Mouse (Mus musculus) ES-Bruce4 (cell line): ENCODE measurements around the gene Fam193b. TPM values are rescaled to one million over a fixed set of nuclear protein-coding genes. Genes with fewer than 3 reads are reported as not detected.

ENCODE experiments used
- H3K27ac ChIP-seq: 2 replicates; pipeline ENCODE4 v1.5.1; 2012; ENCODE audit warnings: low read length, inconsistent platforms; ENCODE audit not compliant: insufficient read depth
- H3K27me3 ChIP-seq: 2 replicates; pipeline ENCODE4 v1.6.1; 2012; ENCODE audit warnings: mild to moderate bottlenecking, low read length, inconsistent platforms; ENCODE audit not compliant: control insufficient read depth, poor library complexity, insufficient read depth, severe bottlenecking
- H3K36me3 ChIP-seq: 2 replicates; pipeline ENCODE4 v1.6.1; 2012; ENCODE audit warnings: inconsistent platforms, mild to moderate bottlenecking, low read length, moderate library complexity; ENCODE audit not compliant: control insufficient read depth, poor library complexity, insufficient read depth, severe bottlenecking
- H3K4me1 ChIP-seq: one replicate; pipeline ENCODE4 v1.8.1; 2011; ENCODE audit warnings: low read length; ENCODE audit not compliant: control insufficient read depth, insufficient read depth
- H3K4me3 ChIP-seq: 2 replicates; pipeline ENCODE4 v1.5.1; 2011; ENCODE audit warnings: low read depth, mild to moderate bottlenecking, low read length
- H3K9ac ChIP-seq: 2 replicates; pipeline ENCODE4 v1.6.1; 2012; ENCODE audit warnings: low read depth, mild to moderate bottlenecking, inconsistent platforms; ENCODE audit not compliant: poor library complexity, severe bottlenecking
- H3K9me3 ChIP-seq: replicated peaks from 2 replicates; pipeline ENCODE4 v1.6.1; 2012; ENCODE audit warnings: mild to moderate bottlenecking, low read length, inconsistent platforms; ENCODE audit not compliant: control insufficient read depth, poor library complexity, insufficient read depth, severe bottlenecking
- CTCF ChIP-seq: IDR thresholded peaks from one replicate; pipeline ENCODE4 v1.8.1; 2011; ENCODE audit warnings: low read depth, low read length
- EP300 ChIP-seq: IDR thresholded peaks from 2 replicates; pipeline ENCODE4 v1.6.1; 2011; ENCODE audit warnings: low read depth, low read length; ENCODE audit not compliant: insufficient read depth
- POLR2A ChIP-seq: IDR thresholded peaks from one replicate; pipeline ENCODE4 v1.8.1; 2011; ENCODE audit warnings: low read length; ENCODE audit not compliant: insufficient read depth
- polyA plus RNA-seq: library from polyadenylated mRNA; stranded (reverse); fragments of >200 nt; gene quantifications from 2 replicates; pipeline ENCODE4 v1.2.4, GENCODE M21; 2011; ENCODE audit warnings: low read depth; ENCODE audit not compliant: missing spikeins, insufficient read depth, insufficient read length

The Fam193b gene
- polyA plus RNA-seq, 1 experiment = 41.8 TPM

DNA sequence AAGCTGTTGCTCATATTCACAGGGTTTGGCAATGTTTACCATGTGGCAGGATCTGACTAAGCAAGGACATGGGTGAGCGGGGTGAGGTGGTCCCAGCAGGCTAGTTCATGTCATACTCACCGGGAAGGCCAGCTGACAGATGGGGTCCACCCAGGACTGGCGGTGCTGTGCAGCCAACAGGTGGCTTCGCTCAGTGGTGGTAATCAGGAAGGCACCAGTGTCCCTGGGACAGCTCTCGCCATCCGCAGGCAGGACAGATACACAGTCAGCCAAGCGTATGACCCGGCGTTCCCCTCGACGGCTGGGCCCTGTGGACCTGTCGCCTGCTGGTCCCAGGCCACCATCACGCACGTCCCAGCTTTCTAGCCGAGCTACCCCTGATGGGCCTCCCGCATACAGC is 43.7 kb downstream of the Fam193b start:
- H3K27ac ChIP-seq = no peak overlapping the region
- peaks cover 15% of the 10 kb centered on the region for H3K36me3 ChIP-seq
- no peaks in the 10 kb centered on the region for H3K9me3 ChIP-seq
- TF ChIP-seq POLR2A (no peak), EP300 (no peak), CTCF (no peak)
- no peaks in the 10 kb centered on the region for H3K27me3 ChIP-seq
- no peak overlapping the region for H3K4me3 ChIP-seq
- H3K4me1 ChIP-seq = no peaks in the 10 kb centered on the region
- no peak overlapping the region for H3K9ac ChIP-seq

- no peaks in the 10 kb centered on the region for H3K27me3 ChIP-seq
- no peak overlapping the region for H3K9ac ChIP-seq
- H3K27ac ChIP-seq = no peak overlapping the region
- H3K4me3 ChIP-seq = no peak overlapping the region
- H3K36me3 ChIP-seq = peaks cover 9% of the 10 kb centered on the region
- H3K9me3 ChIP-seq = no peaks in the 10 kb centered on the region
- H3K4me1 ChIP-seq = no peaks in the 10 kb centered on the region
- TF ChIP-seq POLR2A (no peak), EP300 (no peak), CTCF (no peak)
These were observed 45.0 kb downstream of the Fam193b start for GRCm38 (mm10) chr13:55525733-55526553.

DNA sequence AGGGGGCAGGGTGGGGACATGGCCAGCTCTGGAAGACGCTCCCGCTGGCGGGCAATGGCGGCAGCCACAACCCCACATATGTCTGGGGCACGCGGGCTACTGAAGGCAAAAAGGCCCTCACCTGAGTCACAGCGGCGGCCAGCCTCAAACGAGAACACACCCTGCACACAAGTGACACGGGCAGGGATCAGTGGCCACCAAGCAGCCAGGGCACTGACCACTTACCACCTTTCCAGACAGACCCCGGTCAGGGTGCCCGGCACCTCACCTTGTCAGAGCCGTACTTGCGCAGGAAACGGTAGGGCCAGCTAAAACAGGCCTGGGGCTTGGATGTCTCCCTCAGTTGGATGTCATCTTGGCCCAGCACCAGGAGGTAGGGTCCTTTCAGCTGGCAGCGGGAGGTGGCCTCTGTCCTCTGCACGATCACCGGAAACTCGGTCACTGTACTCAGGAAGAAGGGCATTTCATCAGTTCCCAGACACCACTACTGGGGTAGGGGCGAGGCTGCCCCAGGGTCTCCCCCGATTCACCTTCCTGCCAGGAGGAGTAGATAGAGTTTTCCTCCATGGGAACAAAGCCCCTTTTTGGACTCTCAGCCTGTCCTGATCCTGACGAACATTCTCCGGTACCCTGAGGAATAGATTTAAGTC is 46.8 kb downstream of the Fam193b start:
- TF ChIP-seq POLR2A = no peak
- TF ChIP-seq EP300 = no peak
- no peak for TF ChIP-seq CTCF
- Histone ChIP-seq H3K9me3 (no peaks in the 10 kb centered on the region), H3K36me3 (no peaks in the 10 kb centered on the region), H3K27me3 (no peaks in the 10 kb centered on the region), H3K9ac (peak overlapping the region; percentile 14), H3K27ac (no peak overlapping the region), H3K4me3 (no peak overlapping the region; the same call in 1 of the 2 replicates), H3K4me1 (no peaks in the 10 kb centered on the region)

- Histone ChIP-seq H3K4me1 (no peaks in the 10 kb centered on the region), H3K27ac (no peak overlapping the region), H3K4me3 (peak overlapping the region; percentile 34), H3K9me3 (no peaks in the 10 kb centered on the region), H3K9ac (peak overlapping the region; percentile 14), H3K36me3 (no peaks in the 10 kb centered on the region), H3K27me3 (no peaks in the 10 kb centered on the region)
- TF ChIP-seq CTCF (no peak), EP300 (no peak), POLR2A (no peak)
These were observed 47.6 kb downstream of the Fam193b start for GRCm38 (mm10) chr13:55523278-55523677.

GRCm38 (mm10) chr13:55522730-55523129 is 48.2 kb downstream of the Fam193b start:
- TF ChIP-seq POLR2A (no peak), CTCF (no peak), EP300 (no peak)
- Histone ChIP-seq H3K27ac (no peak overlapping the region), H3K27me3 (no peaks in the 10 kb centered on the region), H3K9me3 (no peaks in the 10 kb centered on the region), H3K4me1 (no peaks in the 10 kb centered on the region), H3K36me3 (no peaks in the 10 kb centered on the region), H3K4me3 (peak overlapping the region; percentile 34; the same call in 1 of the 2 replicates), H3K9ac (peak overlapping the region; percentile 14; the same call in 1 of the 2 replicates)

DNA sequence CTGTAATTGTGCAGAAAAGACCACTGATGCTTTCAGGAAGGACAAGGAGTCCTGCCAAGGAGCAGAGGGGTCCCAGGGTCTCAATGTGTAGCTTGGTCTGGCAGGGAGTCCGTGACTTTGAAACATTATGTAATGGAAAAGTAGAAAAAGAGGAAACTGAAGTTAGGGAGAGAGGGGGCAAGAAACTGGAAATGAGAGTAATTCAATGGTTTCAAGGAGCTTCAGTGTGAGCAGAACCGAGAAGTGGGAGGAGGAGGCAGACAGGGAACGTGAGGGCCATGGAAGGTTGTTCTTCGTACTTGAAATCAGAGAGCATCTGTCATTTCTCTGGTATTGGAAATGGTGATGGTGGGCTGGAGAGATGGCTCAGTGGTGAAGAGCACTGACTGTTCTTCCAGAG is 51.3 kb downstream of the Fam193b start:
- TF ChIP-seq CTCF (no peak), EP300 (no peak), POLR2A (no peak)
- Histone ChIP-seq H3K4me1 (no peaks in the 10 kb centered on the region), H3K27ac (no peak overlapping the region), H3K36me3 (no peaks in the 10 kb centered on the region), H3K4me3 (no peak overlapping the region), H3K9ac (no peak overlapping the region), H3K9me3 (no peaks in the 10 kb centered on the region), H3K27me3 (no peaks in the 10 kb centered on the region)
